Mouse (Mus musculus) intestine, postnatal 0 days (tissue): Measurements from ENCODE around the gene Tmem179. TPM values are rescaled to one million over a fixed set of nuclear protein-coding genes. Genes with fewer than 3 reads are reported as not detected.

Experiments
- ATAC-seq: fragments of 200-750 bp; cut with Nextera tagmentation; 2 replicates; pipeline ENCODE4 v1.8.0; 2017; ENCODE audit warnings: mild to moderate bottlenecking, moderate TSS enrichment, moderate library complexity
- H3K27ac ChIP-seq: fragments of 300-500 bp; sonication (generic); 2 replicates; pipeline ENCODE4 v1.5.1; 2014; ENCODE audit warnings: mild to moderate bottlenecking, low read depth, low read length, moderate library complexity
- H3K27me3 ChIP-seq: fragments of 300-500 bp; sonication (generic); replicated peaks from 2 replicates; pipeline ENCODE4 v1.6.1; 2014; ENCODE audit warnings: low read length, mixed read lengths; ENCODE audit not compliant: control insufficient read depth, insufficient read depth
- H3K36me3 ChIP-seq: fragments of 300-500 bp; sonication (generic); 2 replicates; pipeline ENCODE4 v1.6.1; 2014; ENCODE audit warnings: mild to moderate bottlenecking, moderate library complexity; ENCODE audit not compliant: control insufficient read depth, insufficient read depth
- H3K4me1 ChIP-seq: fragments of 300-500 bp; sonication (generic); replicated peaks from 2 replicates; pipeline ENCODE4 v1.6.1; 2014; ENCODE audit warnings: antibody characterized with exemption, low read length, mixed read lengths; ENCODE audit not compliant: control insufficient read depth, insufficient read depth
- H3K4me2 ChIP-seq: fragments of 300-500 bp; sonication (generic); replicated peaks from 2 replicates; pipeline ENCODE4 v1.6.1; 2014; ENCODE audit warnings: low read depth, mild to moderate bottlenecking, moderate library complexity
- H3K4me3 ChIP-seq: fragments of 300-500 bp; sonication (generic); 2 replicates; pipeline ENCODE4 v1.5.1; 2014; ENCODE audit warnings: low read depth, low read length
- H3K9ac ChIP-seq: fragments of 300-500 bp; sonication (generic); 2 replicates; pipeline ENCODE4 v1.6.1; 2014; ENCODE audit warnings: mild to moderate bottlenecking, low read depth, low read length
- H3K9me3 ChIP-seq: fragments of 300-500 bp; sonication (generic); 2 replicates; pipeline ENCODE4 v1.6.1; 2016; ENCODE audit warnings: mixed run types; ENCODE audit not compliant: control insufficient read depth
- CTCF ChIP-seq: sonication (generic); IDR thresholded peaks from 2 replicates; pipeline ENCODE4 v1.5.1; 2016; ENCODE audit warnings: low read depth, mild to moderate bottlenecking, control low read depth, antibody characterized with exemption, moderate library complexity
- WGBS: fragments of 180-500 bp; shearing (Covaris S2); extraction: QIAGEN DNeasy Blood & Tissue Kit; methylation state at CpG from one replicate; pipeline ENCODE4 v1.1.7; 2014; 5-methylcytosine and 5-hydroxymethylcytosine counted together
- polyA plus RNA-seq: library from polyadenylated mRNA; unstranded; fragments of >200 nt; fragmentation: Nextera tagmentation; extraction: Ambion mirVana; gene quantifications from 2 replicates; pipeline ENCODE4 v1.2.1, GENCODE M21; 2015

The Tmem179 gene
- polyA plus RNA-seq, 1 experiment from 2014 or later, result 1.8 TPM

GRCm38 (mm10) chr12:112546110-112546509, 29.6 kb upstream of the Tmem179 start:
- no peak overlapping the region for H3K9ac ChIP-seq
- H3K9me3 ChIP-seq, result no peaks in the 10 kb centered on the region
- no peaks in the 10 kb centered on the region for H3K36me3 ChIP-seq
- 92% methylated on average over 8 of the region's 8 CpGs for WGBS
- H3K27me3 ChIP-seq, result no peaks in the 10 kb centered on the region
- H3K4me1 ChIP-seq, result no peaks in the 10 kb centered on the region
- no peak overlapping the region for H3K4me3 ChIP-seq
- no peak overlapping the region for H3K27ac ChIP-seq
- no peak for ATAC-seq
- H3K4me2 ChIP-seq, result no peak overlapping the region
- no peak for TF ChIP-seq CTCF

GRCm38 (mm10) chr12:112544946-112545701, 28.6 kb upstream of the Tmem179 start:
- Histone ChIP-seq H3K4me2 (no peak overlapping the region), H3K9ac (no peak overlapping the region), H3K4me3 (no peak overlapping the region), H3K36me3 (no peaks in the 10 kb centered on the region), H3K27me3 (no peaks in the 10 kb centered on the region), H3K4me1 (no peaks in the 10 kb centered on the region), H3K9me3 (no peaks in the 10 kb centered on the region), H3K27ac (no peak overlapping the region)
- 51% methylated on average over 12 of the region's 12 CpGs for WGBS
- no peak for ATAC-seq
- TF ChIP-seq CTCF, result no peak

- TF ChIP-seq CTCF, result no peak
Measured at GRCm38 (mm10) chr12:112543941-112544340, 27.4 kb upstream of the Tmem179 start.

GRCm38 (mm10) chr12:112542920-112543300, 26.4 kb upstream of the Tmem179 start:
- no peak overlapping the region for H3K9ac ChIP-seq
- peak; percentile 98 for TF ChIP-seq CTCF
- H3K4me2 ChIP-seq, result 0 out of 2 replicates have a peak overlapping the region, but pooled peaks have one; percentile 24
- H3K9me3 ChIP-seq, result no peaks in the 10 kb centered on the region
- WGBS, result 2% methylated on average over 11 of the region's 11 CpGs
- no peak overlapping the region for H3K4me3 ChIP-seq
- no peak overlapping the region for H3K27ac ChIP-seq
- H3K27me3 ChIP-seq, result no peaks in the 10 kb centered on the region
- no peaks in the 10 kb centered on the region for H3K4me1 ChIP-seq
- peak; percentile 52 for ATAC-seq
- H3K36me3 ChIP-seq, result no peaks in the 10 kb centered on the region

More at GRCm38 (mm10) chr12:112543941-112544340, 27.4 kb upstream of the Tmem179 start:
- Histone ChIP-seq H3K27me3 (no peaks in the 10 kb centered on the region), H3K27ac (no peak overlapping the region), H3K4me2 (no peak overlapping the region), H3K9me3 (no peaks in the 10 kb centered on the region), H3K36me3 (no peaks in the 10 kb centered on the region), H3K9ac (no peak overlapping the region), H3K4me1 (no peaks in the 10 kb centered on the region), H3K4me3 (no peak overlapping the region)
- no peak for ATAC-seq
- 66% methylated on average over 9 of the region's 9 CpGs for WGBS

- Histone ChIP-seq H3K27ac (no peak overlapping the region), H3K9ac (no peak overlapping the region), H3K36me3 (no peaks in the 10 kb centered on the region), H3K4me1 (no peaks in the 10 kb centered on the region), H3K9me3 (no peaks in the 10 kb centered on the region), H3K27me3 (no peaks in the 10 kb centered on the region), H3K4me3 (no peak overlapping the region), H3K4me2 (0 out of 2 replicates have a peak overlapping the region, but pooled peaks have one; percentile 24)
- 50% methylated on average over 13 of the region's 13 CpGs for WGBS
- no peak; the same call in 1 of the 2 replicates for ATAC-seq
- TF ChIP-seq CTCF, result no peak
Measured at GRCm38 (mm10) chr12:112542257-112542919, 25.8 kb upstream of the Tmem179 start.

GRCm38 (mm10) chr12:112541483-112542091, 25.0 kb upstream of the Tmem179 start:
- 79% methylated on average over 8 of the region's 8 CpGs for WGBS
- Histone ChIP-seq H3K4me3 (no peak overlapping the region), H3K4me1 (no peaks in the 10 kb centered on the region), H3K4me2 (no peak overlapping the region), H3K9ac (no peak overlapping the region), H3K27me3 (no peaks in the 10 kb centered on the region), H3K9me3 (no peaks in the 10 kb centered on the region), H3K36me3 (no peaks in the 10 kb centered on the region), H3K27ac (no peak overlapping the region)
- ATAC-seq, result no peak
- no peak for TF ChIP-seq CTCF
